Mouse (Mus musculus): Measurements from ENCODE around the gene Gm20662. TPM values are rescaled to one million over a fixed set of nuclear protein-coding genes. Genes with fewer than 3 reads are reported as not detected.

The Gm20662 gene
- not detected in 2 replicates for polyA plus RNA-seq (2012)

DNA sequence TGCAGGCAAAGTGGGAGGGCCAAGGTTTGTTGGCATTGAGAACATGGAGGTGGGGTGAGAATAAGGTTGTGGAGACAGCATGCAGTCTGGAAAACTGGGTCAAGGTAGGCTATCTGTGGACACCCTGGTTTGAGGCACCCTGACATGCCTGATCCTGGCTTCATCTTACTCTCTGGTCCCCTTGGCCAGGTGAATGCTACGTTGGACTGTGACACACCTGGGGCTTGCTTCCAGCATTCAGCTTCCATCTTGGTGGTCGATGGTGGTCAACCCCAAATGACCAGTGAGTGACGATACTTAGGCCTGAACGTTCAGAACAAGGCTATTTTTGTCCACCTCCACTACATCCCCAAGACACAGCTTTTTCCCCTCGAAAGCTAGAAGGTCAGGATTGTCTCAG lies at the start of gene Gm20662:
TSS of gene Gm20662 (plus strand) at position 301 of the 400 bp plus-strand sequence.
- H3K27me3 ChIP-seq (ENCODE audit: control insufficient read depth) = no peaks in the 10 kb centered on the region; the same call in 1 of the 2 replicates
- H3K36me3 ChIP-seq (ENCODE audit: control insufficient read depth) = no peaks in the 10 kb centered on the region
- H3K4me3 ChIP-seq (replicated peaks) = no peak within 1 kb of the TSS
- peaks cover 16% of the 10 kb centered on the region for H3K4me1 ChIP-seq (ENCODE audit: control insufficient read depth)
- H3K9me3 ChIP-seq (ENCODE audit: control insufficient read depth, low read length) = no peaks in the 10 kb centered on the region
- TF ChIP-seq GATA1 (IDR thresholded peaks at IDR 0.05; ENCODE audit: low read length) = no peak
- TF ChIP-seq TAL1 (IDR thresholded peaks at IDR 0.05; ENCODE audit: low read length) = no peak

DNA sequence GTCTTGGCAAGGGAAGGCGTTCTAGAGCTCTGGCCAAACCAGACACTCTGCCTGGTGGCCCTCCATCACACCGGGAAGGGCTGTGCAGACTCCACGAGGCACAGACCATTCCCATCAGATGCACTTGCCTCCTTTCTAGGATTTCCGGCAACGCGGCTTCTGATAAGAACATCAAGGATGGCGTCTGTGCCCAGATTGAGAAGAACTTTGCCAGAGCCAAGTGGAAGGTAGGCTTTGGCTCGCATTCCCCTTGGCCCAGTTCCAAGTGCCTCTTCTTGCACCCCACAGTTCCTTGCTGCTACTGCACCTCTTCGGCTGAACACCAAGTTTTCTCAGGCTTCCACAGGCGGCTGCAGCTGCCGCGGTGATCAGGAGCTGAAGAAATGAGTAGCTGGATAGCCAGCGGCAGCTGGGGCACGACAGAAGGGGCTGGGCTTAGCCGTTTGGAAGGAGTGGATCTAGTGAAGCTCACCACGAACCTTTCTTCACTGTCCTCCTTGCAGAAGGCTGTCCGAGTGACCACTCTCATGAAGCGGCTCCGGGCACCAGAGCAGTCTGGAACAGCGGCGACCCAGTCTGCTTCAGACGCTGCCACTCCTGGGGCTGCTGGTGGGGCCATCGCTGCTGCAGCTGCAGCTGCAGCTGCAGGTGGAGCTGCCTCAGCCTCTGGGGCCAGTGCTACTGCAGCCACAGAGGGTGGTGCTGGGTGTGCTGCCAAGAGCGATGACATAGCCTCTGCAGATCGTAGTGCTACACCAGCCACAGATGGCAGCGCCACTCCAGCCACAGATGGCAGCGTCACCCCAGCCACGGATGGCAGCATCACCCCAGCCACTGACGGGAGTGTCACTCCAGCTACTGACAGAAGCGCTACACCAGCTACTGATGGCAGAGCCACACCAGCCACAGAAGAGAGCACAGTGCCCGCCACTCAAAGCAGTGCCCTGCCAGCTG lies 48.6 kb upstream of the Gm20662 start:
- TF ChIP-seq TAL1 (IDR thresholded peaks at IDR 0.05; ENCODE audit: low read length) (no peak), GATA1 (IDR thresholded peaks at IDR 0.05; ENCODE audit: low read length) (no peak)
- Histone ChIP-seq H3K4me3 (replicated peaks) (no peak overlapping the region), H3K4me1 (ENCODE audit: control insufficient read depth) (peaks cover 27% of the 10 kb centered on the region), H3K27me3 (ENCODE audit: control insufficient read depth) (no peaks in the 10 kb centered on the region; the same call in 1 of the 2 replicates), H3K9me3 (ENCODE audit: control insufficient read depth, low read length) (no peaks in the 10 kb centered on the region), H3K36me3 (ENCODE audit: control insufficient read depth) (peaks cover 5% of the 10 kb centered on the region)

DNA sequence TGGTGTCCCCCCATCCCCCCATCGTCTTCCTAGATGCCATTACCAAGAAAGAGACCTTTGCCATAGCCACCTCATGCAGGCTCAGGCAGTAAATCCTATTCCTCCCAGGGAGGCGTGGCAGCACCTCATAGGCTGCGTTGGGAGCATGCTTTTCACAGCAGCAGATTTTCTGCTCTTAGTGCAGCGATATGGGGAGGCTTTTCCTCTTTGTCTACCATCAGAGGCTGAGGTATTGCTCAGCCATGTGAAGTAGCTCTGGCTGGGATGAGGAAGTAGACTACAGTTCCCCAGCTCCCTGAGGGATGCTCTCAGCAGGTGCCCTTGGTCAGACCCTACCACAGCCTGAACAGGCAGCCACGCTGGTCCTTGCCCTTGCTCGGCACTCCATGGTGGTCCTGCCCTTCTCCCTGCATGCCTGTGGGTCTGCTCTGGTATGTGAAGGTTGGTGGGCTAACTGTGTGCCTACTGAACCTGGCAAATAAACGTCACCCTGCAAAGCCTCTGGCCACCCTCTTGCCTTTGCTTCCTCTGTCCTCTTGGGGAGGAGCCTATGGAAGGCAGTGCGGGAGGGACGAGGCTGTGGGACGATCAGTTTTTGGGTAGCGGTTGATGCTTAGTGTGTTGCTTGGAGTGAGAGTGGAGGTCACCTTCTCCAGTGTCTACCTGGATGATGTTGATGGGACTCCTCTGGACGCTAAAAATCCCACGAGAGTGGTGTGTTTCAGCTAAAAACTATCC lies 46.8 kb upstream of the Gm20662 start:
- Histone ChIP-seq H3K9me3 (ENCODE audit: control insufficient read depth, low read length) (no peaks in the 10 kb centered on the region), H3K4me3 (replicated peaks) (no peak overlapping the region), H3K36me3 (ENCODE audit: control insufficient read depth) (peaks cover 21% of the 10 kb centered on the region), H3K4me1 (ENCODE audit: control insufficient read depth) (peaks cover 36% of the 10 kb centered on the region), H3K27me3 (ENCODE audit: control insufficient read depth) (no peaks in the 10 kb centered on the region; the same call in 1 of the 2 replicates)
- TF ChIP-seq TAL1 (IDR thresholded peaks at IDR 0.05; ENCODE audit: low read length) = no peak
- no peak for TF ChIP-seq GATA1 (IDR thresholded peaks at IDR 0.05; ENCODE audit: low read length)

DNA sequence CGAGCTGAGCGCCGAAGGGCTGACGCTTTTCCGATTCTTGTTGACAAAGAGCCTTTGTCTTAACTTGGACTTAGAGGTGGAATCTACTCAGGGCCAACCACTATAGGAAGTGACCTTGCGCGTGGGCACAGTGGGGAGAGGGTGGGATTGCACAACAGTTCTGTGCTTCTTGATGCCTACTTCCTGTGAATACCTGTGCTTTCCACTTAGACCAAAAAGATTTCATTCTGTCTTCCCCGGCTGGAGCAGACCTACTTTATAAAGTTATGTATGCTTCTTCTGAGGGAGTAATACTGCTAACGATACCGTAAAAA lies 46.3 kb upstream of the Gm20662 start, which contains the start of gene Traip:
TSS of gene Traip (plus strand) at position 215 of the 314 bp plus-strand sequence.
- Histone ChIP-seq H3K36me3 (ENCODE audit: control insufficient read depth) (peaks cover 26% of the 10 kb centered on the region), H3K4me3 (replicated peaks) (peak within 1 kb of the TSS; percentile 84), H3K27me3 (ENCODE audit: control insufficient read depth) (no peaks in the 10 kb centered on the region; the same call in 1 of the 2 replicates), H3K9me3 (ENCODE audit: control insufficient read depth, low read length) (no peaks in the 10 kb centered on the region), H3K4me1 (ENCODE audit: control insufficient read depth) (peaks cover 36% of the 10 kb centered on the region)
- TF ChIP-seq TAL1 (IDR thresholded peaks at IDR 0.05; ENCODE audit: low read length) (no peak), GATA1 (IDR thresholded peaks at IDR 0.05; ENCODE audit: low read length) (no peak)

DNA sequence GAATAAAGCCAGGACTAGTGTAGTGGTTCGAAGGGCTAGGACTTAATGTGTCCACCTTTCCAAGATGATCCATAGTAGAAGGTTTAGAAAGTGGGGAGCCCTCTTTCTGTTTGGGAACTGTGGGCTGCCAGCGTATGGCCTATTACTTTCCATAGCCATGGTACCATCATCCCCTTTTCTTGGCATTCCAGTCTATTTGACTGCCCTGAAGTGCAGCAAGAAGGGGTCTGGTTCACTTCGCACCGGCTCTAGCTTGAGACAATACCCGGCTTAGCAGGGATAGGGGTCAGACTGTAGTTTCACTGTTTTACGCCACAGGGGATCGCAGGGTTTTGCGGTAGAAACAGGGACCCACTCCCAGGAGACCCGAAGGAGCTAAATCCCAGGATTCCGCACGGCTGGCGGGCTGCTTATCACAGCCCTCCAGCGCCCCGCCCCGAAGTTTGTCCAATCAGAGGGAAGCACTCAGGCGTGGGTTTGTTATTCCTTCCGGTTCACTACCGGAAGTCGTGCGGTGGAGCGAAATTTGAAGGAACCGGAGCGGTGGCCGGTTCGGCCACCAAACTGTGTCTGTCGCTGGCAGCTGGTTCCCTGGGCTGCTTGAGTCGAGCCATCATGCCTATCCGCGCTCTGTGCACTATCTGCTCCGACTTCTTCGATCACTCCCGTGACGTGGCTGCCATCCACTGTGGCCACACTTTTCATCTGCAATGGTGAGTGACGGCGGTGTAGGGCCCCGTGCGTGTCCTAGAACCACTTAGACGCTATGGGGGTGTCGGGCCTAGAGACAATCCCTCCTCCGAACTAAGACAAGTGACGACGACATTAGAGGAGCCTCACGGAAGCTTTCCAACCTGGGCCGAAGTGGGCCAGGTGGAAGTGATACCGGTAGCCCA lies 45.4 kb upstream of the Gm20662 start:
- peaks cover 34% of the 10 kb centered on the region for H3K36me3 ChIP-seq (ENCODE audit: control insufficient read depth)
- TF ChIP-seq TAL1 (IDR thresholded peaks at IDR 0.05; ENCODE audit: low read length) (no peak), GATA1 (IDR thresholded peaks at IDR 0.05; ENCODE audit: low read length) (peak; percentile 67)
- H3K9me3 ChIP-seq (ENCODE audit: control insufficient read depth, low read length) = no peaks in the 10 kb centered on the region
- no peaks in the 10 kb centered on the region; the same call in 1 of the 2 replicates for H3K27me3 ChIP-seq (ENCODE audit: control insufficient read depth)
- H3K4me3 ChIP-seq (replicated peaks) = peak overlapping the region; percentile 84
- H3K4me1 ChIP-seq (ENCODE audit: control insufficient read depth) = peaks cover 37% of the 10 kb centered on the region

DNA sequence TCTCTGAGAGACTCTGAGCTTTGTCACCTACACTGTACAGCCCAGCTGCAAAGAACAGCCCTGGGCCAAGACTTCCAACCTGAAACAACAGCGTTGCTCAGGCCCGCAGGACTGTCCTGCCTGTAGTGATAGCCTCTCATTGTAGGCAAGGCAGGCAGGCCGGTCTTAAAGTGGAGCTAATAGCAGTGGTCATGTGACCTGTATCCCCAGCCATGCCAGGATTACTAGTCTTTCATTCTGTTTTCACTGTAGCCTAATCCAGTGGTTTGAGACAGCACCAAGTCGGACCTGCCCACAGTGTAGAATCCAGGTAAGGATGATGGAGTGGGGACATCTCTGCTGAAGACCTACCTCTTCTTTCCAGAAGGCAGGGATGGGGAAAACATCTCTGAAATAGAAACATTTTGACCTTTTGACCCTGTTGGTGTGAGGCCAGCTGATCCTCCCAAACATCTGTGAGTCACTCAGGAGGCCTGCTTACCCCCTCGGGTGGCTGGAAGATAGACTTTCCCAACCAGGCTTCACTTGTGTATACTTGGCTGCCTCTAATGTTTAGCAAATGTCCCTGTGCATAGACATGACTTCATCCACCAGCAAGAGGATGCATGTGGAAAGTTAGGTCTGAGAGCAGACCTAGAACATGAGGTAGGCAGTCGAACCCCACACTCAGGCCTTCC lies 40.4 kb upstream of the Gm20662 start:
- H3K4me1 ChIP-seq (ENCODE audit: control insufficient read depth) = peaks cover 24% of the 10 kb centered on the region
- no peaks in the 10 kb centered on the region for H3K27me3 ChIP-seq (ENCODE audit: control insufficient read depth)
- H3K4me3 ChIP-seq (replicated peaks) = no peak overlapping the region
- H3K9me3 ChIP-seq (ENCODE audit: control insufficient read depth, low read length) = no peaks in the 10 kb centered on the region
- TF ChIP-seq TAL1 (IDR thresholded peaks at IDR 0.05; ENCODE audit: low read length) = no peak
- TF ChIP-seq GATA1 (IDR thresholded peaks at IDR 0.05; ENCODE audit: low read length) = no peak
- peaks cover 85% of the 10 kb centered on the region for H3K36me3 ChIP-seq (ENCODE audit: control insufficient read depth)

DNA sequence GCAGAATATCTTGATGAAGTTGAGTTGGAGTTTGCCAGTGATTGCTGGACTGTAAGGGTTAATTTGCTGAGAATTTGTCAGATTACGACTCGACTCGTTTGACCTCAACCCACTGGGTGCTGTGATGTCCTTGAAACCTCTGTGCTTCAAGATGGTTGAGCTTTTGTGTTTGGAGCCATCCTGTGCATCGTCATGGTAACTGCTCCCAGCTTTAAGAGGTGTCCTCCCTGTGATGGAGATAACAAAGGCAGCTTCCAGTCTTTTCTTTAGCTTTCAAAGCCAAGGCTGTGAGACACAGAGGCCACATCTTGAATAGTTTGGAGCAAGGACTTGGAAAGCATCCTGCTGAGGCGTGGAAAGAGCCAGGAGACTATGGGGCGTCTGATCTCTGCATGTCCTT lies 39.0 kb upstream of the Gm20662 start:
- TF ChIP-seq GATA1 (IDR thresholded peaks at IDR 0.05; ENCODE audit: low read length) (no peak), TAL1 (IDR thresholded peaks at IDR 0.05; ENCODE audit: low read length) (no peak)
- peaks cover 94% of the 10 kb centered on the region for H3K36me3 ChIP-seq (ENCODE audit: control insufficient read depth)

DNA sequence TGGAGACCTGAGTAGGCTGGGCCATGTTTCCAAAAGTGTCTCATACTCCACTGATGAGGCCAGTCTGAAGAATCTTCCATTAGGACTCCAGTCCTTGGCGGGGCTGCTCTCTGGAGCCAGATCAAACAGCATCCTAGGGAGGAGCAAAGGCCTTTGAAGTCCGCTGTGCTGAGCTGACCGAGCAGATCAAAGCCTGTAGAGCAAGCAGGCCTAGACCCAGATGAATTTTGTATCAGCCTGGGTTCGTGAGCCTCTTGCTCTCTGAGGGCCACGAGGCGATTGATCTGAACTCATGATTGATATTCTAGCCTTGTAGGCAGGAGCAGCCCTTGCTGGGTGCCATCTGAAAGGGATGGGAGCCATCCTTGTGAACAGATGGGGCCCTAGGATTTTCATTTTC lies 36.3 kb upstream of the Gm20662 start:
- TF ChIP-seq GATA1 (IDR thresholded peaks at IDR 0.05; ENCODE audit: low read length) = no peak
- no peak for TF ChIP-seq TAL1 (IDR thresholded peaks at IDR 0.05; ENCODE audit: low read length)
- H3K4me3 ChIP-seq (replicated peaks) = no peak overlapping the region
- no peaks in the 10 kb centered on the region for H3K27me3 ChIP-seq (ENCODE audit: control insufficient read depth)
- no peaks in the 10 kb centered on the region for H3K9me3 ChIP-seq (ENCODE audit: control insufficient read depth, low read length)
- peaks cover 100% of the 10 kb centered on the region for H3K36me3 ChIP-seq (ENCODE audit: control insufficient read depth)
- H3K4me1 ChIP-seq (ENCODE audit: control insufficient read depth) = peaks cover 15% of the 10 kb centered on the region

More for the DNA sequence above, 39.0 kb upstream of the Gm20662 start:
- no peaks in the 10 kb centered on the region for H3K9me3 ChIP-seq (ENCODE audit: control insufficient read depth, low read length)
- H3K4me1 ChIP-seq (ENCODE audit: control insufficient read depth) = peaks cover 12% of the 10 kb centered on the region
- H3K27me3 ChIP-seq (ENCODE audit: control insufficient read depth) = no peaks in the 10 kb centered on the region
- no peak overlapping the region for H3K4me3 ChIP-seq (replicated peaks)

Measured in erythroblast, embryonic 14.5 days (primary cell).